Mouse (Mus musculus) thymus, postnatal 0 days (tissue): Measurements from ENCODE around the gene 9430097D07Rik. TPM values are rescaled to one million over a fixed set of nuclear protein-coding genes. Genes with fewer than 3 reads are reported as not detected.

Experiments used
- DNase-seq: peaks from one replicate; pipeline ENCODE4 v3.0.0-alpha.2; 2015; ENCODE audit warnings: low spot score
- polyA plus RNA-seq: library from polyadenylated mRNA; unstranded; fragments of >200 nt; fragmentation: Nextera tagmentation; extraction: Ambion mirVana; gene quantifications from 2 replicates; pipeline ENCODE4 v1.2.1, GENCODE M21; 2015

9430097D07Rik gene
- 0.08 TPM in 1 of 2 replicates, not detected in the other for polyA plus RNA-seq

GRCm38 (mm10) chr2:32575586-32576160 is at the start of gene 9430097D07Rik:
TSS of gene 9430097D07Rik (minus strand) at chr2:32575684.
- peak; percentile 76 for DNase-seq

- no peak for DNase-seq
Measured at GRCm38 (mm10) chr2:32624111-32624748, 48.7 kb upstream of the 9430097D07Rik start.

- DNase-seq, result no peak
Measured at GRCm38 (mm10) chr2:32621517-32621859, 46.0 kb upstream of the 9430097D07Rik start, which contains the start of gene Ak1. TSS of gene Ak1 (plus strand) at chr2:32621758.

- DNase-seq, result no peak
Measured at GRCm38 (mm10) chr2:32620682-32621516, 45.4 kb upstream of the 9430097D07Rik start.

- DNase-seq, result no peak
Measured at GRCm38 (mm10) chr2:32618051-32618450, 42.6 kb upstream of the 9430097D07Rik start.

- DNase-seq, result no peak
Measured at GRCm38 (mm10) chr2:32617601-32618000, 42.1 kb upstream of the 9430097D07Rik start.

GRCm38 (mm10) chr2:32617109-32617508 is 41.6 kb upstream of the 9430097D07Rik start:
- DNase-seq, result no peak

GRCm38 (mm10) chr2:32612274-32612673 is 36.8 kb upstream of the 9430097D07Rik start:
- DNase-seq, result no peak

- DNase-seq, result peak; percentile 59
Measured at GRCm38 (mm10) chr2:32610610-32611229, 35.2 kb upstream of the 9430097D07Rik start.

GRCm38 (mm10) chr2:32608778-32609435 is 33.4 kb upstream of the 9430097D07Rik start:
- DNase-seq, result peak; percentile 47

GRCm38 (mm10) chr2:32608141-32608777 is 32.8 kb upstream of the 9430097D07Rik start:
- DNase-seq, result no peak

GRCm38 (mm10) chr2:32607262-32607947 is 31.9 kb upstream of the 9430097D07Rik start:
- peak; percentile 37 for DNase-seq

GRCm38 (mm10) chr2:32606161-32607142 is 31.0 kb upstream of the 9430097D07Rik start:
- peak; percentile 76 for DNase-seq

- DNase-seq, result no peak
Measured at GRCm38 (mm10) chr2:32604631-32605030, 29.1 kb upstream of the 9430097D07Rik start.

GRCm38 (mm10) chr2:32602600-32603054 is 27.1 kb upstream of the 9430097D07Rik start:
- peak; percentile 82 for DNase-seq

GRCm38 (mm10) chr2:32601417-32602065 is 26.1 kb upstream of the 9430097D07Rik start:
- DNase-seq, result peak; percentile 22

GRCm38 (mm10) chr2:32599409-32599808 is 23.9 kb upstream of the 9430097D07Rik start, which contains the start of gene St6galnac6:
TSS of gene St6galnac6 (plus strand) at chr2:32599709.
- no peak for DNase-seq

- DNase-seq, result no peak
Measured at GRCm38 (mm10) chr2:32598506-32598905, 23.0 kb upstream of the 9430097D07Rik start.
